Mouse (Mus musculus): Measurements from ENCODE around the gene Cstf2t. TPM values are rescaled to one million over a fixed set of nuclear protein-coding genes. Genes with fewer than 3 reads are reported as not detected.
A peak's percentile ranks its signal among the peaks of the same experiment; 100 is the strongest.

The Cstf2t gene
- total and polyA plus RNA-seq, 3 experiments: 12.5 to 20.9 (median 13.6) TPM

GRCm38 (mm10) chr19:31097857-31098256 is 15.2 kb downstream of the Cstf2t start:
- TF ChIP-seq CTCF (IDR thresholded peaks at IDR 0.05; ENCODE audit: low read depth, low read length) (no peak), GATA1 (IDR thresholded peaks at IDR 0.05; ENCODE audit: borderline replicate concordance, low read length) (no peak), POLR2AphosphoS5 (IDR thresholded peaks at IDR 0.05; ENCODE audit: insufficient replicate concordance, low read depth, low read length) (no peak)

GRCm38 (mm10) chr19:31099369-31099768 is 16.7 kb downstream of the Cstf2t start:
- DNase-seq (ENCODE audit: low spot score): no peak
- ATAC-seq (ENCODE audit: extremely low read depth, insufficient number of reproducible peaks, low FRiP score, poor library complexity, severe bottlenecking): no peak
- Histone ChIP-seq H3K9me3 (replicated peaks) (no peaks in the 10 kb centered on the region), H3K27me3 (ENCODE audit: insufficient read depth, low read length) (no peaks in the 10 kb centered on the region), H3K4me3 (ENCODE audit: low read depth, low read length) (no peak overlapping the region), H3K4me1 (ENCODE audit: insufficient read depth, low read depth, low read length) (peaks cover 15% of the 10 kb centered on the region), H3K36me3 (replicated peaks) (no peaks in the 10 kb centered on the region)
- TF ChIP-seq GATA1 (IDR thresholded peaks at IDR 0.05; ENCODE audit: borderline replicate concordance, low read length) (no peak), GATA2 (IDR thresholded peaks at IDR 0.05; ENCODE audit: borderline replicate concordance, low read depth, low read length) (no peak), CTCF (IDR thresholded peaks at IDR 0.05; ENCODE audit: low read depth, low read length) (no peak), POLR2AphosphoS5 (IDR thresholded peaks at IDR 0.05; ENCODE audit: insufficient replicate concordance, low read depth, low read length) (no peak), TAL1 (conservative IDR thresholded peaks at IDR 0.05; ENCODE audit: low read depth, low read length) (no peak)

More at GRCm38 (mm10) chr19:31097857-31098256, 15.2 kb downstream of the Cstf2t start:
- DNase-seq (ENCODE audit: low spot score) (no peak), ATAC-seq (ENCODE audit: extremely low read depth, insufficient number of reproducible peaks, low FRiP score, poor library complexity, severe bottlenecking) (no peak)
- Histone ChIP-seq H3K36me3 (replicated peaks) (no peaks in the 10 kb centered on the region), H3K4me1 (ENCODE audit: insufficient read depth, low read depth, low read length) (peaks cover 10% of the 10 kb centered on the region), H3K4me3 (ENCODE audit: low read depth, low read length) (no peak overlapping the region), H3K9me3 (replicated peaks) (no peaks in the 10 kb centered on the region), H3K27me3 (ENCODE audit: insufficient read depth, low read length) (no peaks in the 10 kb centered on the region)

DNA sequence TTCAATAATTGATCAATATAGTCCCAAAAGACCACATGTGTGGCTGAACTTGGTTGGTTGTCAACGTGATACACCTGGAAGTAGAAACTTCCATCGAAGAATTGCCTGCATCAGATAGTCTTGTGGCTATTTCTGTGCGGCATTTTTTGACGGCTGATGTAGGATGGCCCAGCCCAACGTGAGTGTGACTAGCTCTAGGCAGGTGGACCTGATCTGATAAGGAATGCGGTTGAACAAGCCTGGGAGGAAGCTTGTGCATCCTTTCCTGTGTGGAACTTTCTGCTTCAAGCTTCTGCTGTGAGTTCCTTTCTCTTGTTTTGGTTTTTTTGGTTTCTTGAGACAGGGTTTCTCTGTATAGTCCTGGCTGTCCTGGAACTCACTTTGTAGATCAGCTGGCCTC is 22.1 kb downstream of the Cstf2t start:
- ATAC-seq (ENCODE audit: extremely low read depth, insufficient number of reproducible peaks, low FRiP score, poor library complexity, severe bottlenecking): peak; percentile 66
- TF ChIP-seq TAL1 (conservative IDR thresholded peaks at IDR 0.05; ENCODE audit: low read depth, low read length) (peak; percentile 35; the same call in 1 of the 2 replicates), CTCF (IDR thresholded peaks at IDR 0.05; ENCODE audit: low read depth, low read length) (no peak)
- peaks cover 38% of the 10 kb centered on the region for H3K4me1 ChIP-seq (ENCODE audit: insufficient read depth, low read depth, low read length)

DNA sequence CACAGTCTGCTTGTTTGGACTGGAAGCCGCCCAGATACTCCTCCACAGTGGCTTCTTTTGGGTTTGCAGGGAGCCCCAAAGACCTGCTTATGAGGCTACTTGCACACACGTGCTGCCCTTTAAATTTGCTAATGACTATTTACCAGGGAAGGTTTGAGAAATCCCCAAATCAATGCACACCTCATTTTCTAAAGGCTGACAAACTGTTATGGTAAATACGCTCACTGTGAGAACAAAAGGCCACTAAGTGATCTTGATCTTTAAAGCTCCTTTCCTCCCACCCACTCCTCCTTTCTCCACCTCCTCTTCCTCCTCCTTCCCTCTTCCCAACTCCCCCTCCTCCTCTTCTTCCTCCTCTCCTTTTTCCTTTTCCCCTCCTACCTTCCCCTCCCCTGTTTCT is 23.4 kb downstream of the Cstf2t start:
- no peaks in the 10 kb centered on the region for H3K36me3 ChIP-seq (replicated peaks)
- DNase-seq (ENCODE audit: low spot score): no peak
- H3K9me3 ChIP-seq (replicated peaks): no peaks in the 10 kb centered on the region
- ATAC-seq (ENCODE audit: extremely low read depth, insufficient number of reproducible peaks, low FRiP score, poor library complexity, severe bottlenecking): no peak
- H3K4me1 ChIP-seq (ENCODE audit: insufficient read depth, low read depth, low read length): peaks cover 38% of the 10 kb centered on the region
- no peak overlapping the region; the same call in 1 of the 2 replicates for H3K4me3 ChIP-seq (ENCODE audit: low read depth, low read length)
- no peak for TF ChIP-seq GATA2 (IDR thresholded peaks at IDR 0.05; ENCODE audit: borderline replicate concordance, low read depth, low read length)
- TF ChIP-seq CTCF (IDR thresholded peaks at IDR 0.05; ENCODE audit: low read depth, low read length): no peak
- no peak for TF ChIP-seq GATA1 (IDR thresholded peaks at IDR 0.05; ENCODE audit: borderline replicate concordance, low read length)
- TF ChIP-seq POLR2AphosphoS5 (IDR thresholded peaks at IDR 0.05; ENCODE audit: insufficient replicate concordance, low read depth, low read length): no peak
- TF ChIP-seq TAL1 (conservative IDR thresholded peaks at IDR 0.05; ENCODE audit: low read depth, low read length): no peak
- no peaks in the 10 kb centered on the region for H3K27me3 ChIP-seq (ENCODE audit: insufficient read depth, low read length)

More for the DNA sequence above, 22.1 kb downstream of the Cstf2t start:
- Histone ChIP-seq H3K27me3 (ENCODE audit: insufficient read depth, low read length) (no peaks in the 10 kb centered on the region), H3K4me3 (ENCODE audit: low read depth, low read length) (no peak overlapping the region), H3K36me3 (replicated peaks) (no peaks in the 10 kb centered on the region), H3K9me3 (replicated peaks) (no peaks in the 10 kb centered on the region)
- DNase-seq (ENCODE audit: low spot score): no peak

GRCm38 (mm10) chr19:31106835-31107554 is 24.4 kb downstream of the Cstf2t start:
- Histone ChIP-seq H3K27me3 (ENCODE audit: insufficient read depth, low read length) (no peaks in the 10 kb centered on the region), H3K9me3 (replicated peaks) (no peaks in the 10 kb centered on the region), H3K36me3 (replicated peaks) (no peaks in the 10 kb centered on the region), H3K4me1 (ENCODE audit: insufficient read depth, low read depth, low read length) (peaks cover 38% of the 10 kb centered on the region), H3K4me3 (ENCODE audit: low read depth, low read length) (no peak overlapping the region; the same call in 1 of the 2 replicates)
- DNase-seq (ENCODE audit: low spot score) (no peak), ATAC-seq (ENCODE audit: extremely low read depth, insufficient number of reproducible peaks, low FRiP score, poor library complexity, severe bottlenecking) (peak; percentile 52)
- TF ChIP-seq GATA2 (IDR thresholded peaks at IDR 0.05; ENCODE audit: borderline replicate concordance, low read depth, low read length) (no peak), TAL1 (conservative IDR thresholded peaks at IDR 0.05; ENCODE audit: low read depth, low read length) (peak; percentile 38; the same call in 1 of the 2 replicates)

GRCm38 (mm10) chr19:31114690-31115089 is 32.1 kb downstream of the Cstf2t start:
- Histone ChIP-seq H3K9me3 (replicated peaks) (no peaks in the 10 kb centered on the region), H3K27me3 (ENCODE audit: insufficient read depth, low read length) (no peaks in the 10 kb centered on the region), H3K36me3 (replicated peaks) (no peaks in the 10 kb centered on the region), H3K4me1 (ENCODE audit: insufficient read depth, low read depth, low read length) (peaks cover 2% of the 10 kb centered on the region; the same call in 1 of the 2 replicates), H3K4me3 (ENCODE audit: low read depth, low read length) (no peak overlapping the region)
- TF ChIP-seq GATA1 (IDR thresholded peaks at IDR 0.05; ENCODE audit: borderline replicate concordance, low read length) (no peak), TAL1 (conservative IDR thresholded peaks at IDR 0.05; ENCODE audit: low read depth, low read length) (no peak), CTCF (IDR thresholded peaks at IDR 0.05; ENCODE audit: low read depth, low read length) (no peak), GATA2 (IDR thresholded peaks at IDR 0.05; ENCODE audit: borderline replicate concordance, low read depth, low read length) (no peak), POLR2AphosphoS5 (IDR thresholded peaks at IDR 0.05; ENCODE audit: insufficient replicate concordance, low read depth, low read length) (no peak)
- ATAC-seq (ENCODE audit: extremely low read depth, insufficient number of reproducible peaks, low FRiP score, poor library complexity, severe bottlenecking): no peak
- DNase-seq (ENCODE audit: low spot score): no peak

All from G1E (cell line).